In genomic region chr9:30184996-30185763, GRCm38 (mm10) we compare ENCODE assay signal across 25 mouse cellular contexts.
"Had no signal": no experiment of that assay in that cellular context is flagged by ENCODE, and none has a peak within 500 bp of the region (broad histone marks: within the 10 kb centered on the region; RNA-seq: fewer than 3 reads in every experiment).

No protein-coding gene starts in this region.

- H3K27ac ChIP-seq: heart, embryonic 13.5 days; heart, embryonic 15.5 days; hindbrain, embryonic 13.5 days; hindbrain, embryonic 15.5 days; hindbrain, postnatal 0 days; kidney, embryonic 15.5 days; kidney, postnatal 0 days; limb, embryonic 13.5 days; limb, embryonic 15.5 days; liver, embryonic 12.5 days; liver, embryonic 14.5 days had no signal

- H3K4me2 ChIP-seq: heart, embryonic 13.5 days; heart, embryonic 15.5 days; hindbrain, embryonic 13.5 days; hindbrain, embryonic 15.5 days; kidney, embryonic 15.5 days; limb, embryonic 13.5 days; limb, embryonic 15.5 days; liver, embryonic 12.5 days had no signal

- ATAC-seq: hindbrain, postnatal 0 days; intestine, embryonic 16.5 days; liver, embryonic 12.5 days had no signal

- H3K27me3 ChIP-seq: heart, embryonic 13.5 days; heart, embryonic 15.5 days; hindbrain, embryonic 13.5 days; hindbrain, embryonic 15.5 days; kidney, embryonic 15.5 days; limb, embryonic 13.5 days; limb, embryonic 15.5 days; liver, embryonic 12.5 days had no signal

- H3K4me1 ChIP-seq: heart, embryonic 13.5 days; heart, embryonic 15.5 days; kidney, embryonic 15.5 days; limb, embryonic 13.5 days; limb, embryonic 15.5 days; liver, embryonic 12.5 days had no signal

- H3K36me3 ChIP-seq: heart, embryonic 13.5 days; heart, embryonic 15.5 days; hindbrain, embryonic 13.5 days; hindbrain, embryonic 15.5 days; kidney, embryonic 15.5 days; limb, embryonic 13.5 days; limb, embryonic 15.5 days; liver, embryonic 12.5 days had no signal

- H3K9ac ChIP-seq: heart, embryonic 13.5 days; heart, embryonic 15.5 days; hindbrain, embryonic 13.5 days; hindbrain, embryonic 15.5 days; kidney, embryonic 15.5 days; limb, embryonic 13.5 days; limb, embryonic 15.5 days; liver, embryonic 12.5 days; liver, embryonic 14.5 days had no signal

- H3K4me3 ChIP-seq: heart, embryonic 13.5 days; heart, embryonic 15.5 days; hindbrain, embryonic 13.5 days; hindbrain, embryonic 15.5 days; kidney, embryonic 15.5 days; limb, embryonic 13.5 days; limb, embryonic 15.5 days; liver, embryonic 12.5 days had no signal

- DNase-seq: gastrocnemius, postnatal 14 days; gastrocnemius, postnatal 36 days; heart, adult 18-20 months; heart, postnatal 14 days; heart, postnatal 36 days; kidney, adult 11 months; kidney, adult 2 months; kidney, adult 9 months; kidney, postnatal 14 days; kidney, postnatal 36 days; layer of hippocampus, adult 9-11 months; layer of hippocampus, postnatal 36 days; left cerebral cortex, postnatal 4 days had no signal

- H3K9me3 ChIP-seq: heart, embryonic 13.5 days; heart, embryonic 15.5 days; hindbrain, embryonic 13.5 days; hindbrain, embryonic 15.5 days; kidney, embryonic 15.5 days; limb, embryonic 13.5 days; limb, embryonic 15.5 days; liver, embryonic 12.5 days had no signal
